Mouse (Mus musculus): ENCODE data around the gene Pnpla1. TPM values are rescaled to one million over a fixed set of nuclear protein-coding genes. Genes with fewer than 3 reads are reported as not detected.
A peak's percentile ranks its signal among the peaks of the same experiment; 100 is the strongest.

Gene Pnpla1
- total RNA-seq, 2 experiments from 2014 or later = not detected

DNA sequence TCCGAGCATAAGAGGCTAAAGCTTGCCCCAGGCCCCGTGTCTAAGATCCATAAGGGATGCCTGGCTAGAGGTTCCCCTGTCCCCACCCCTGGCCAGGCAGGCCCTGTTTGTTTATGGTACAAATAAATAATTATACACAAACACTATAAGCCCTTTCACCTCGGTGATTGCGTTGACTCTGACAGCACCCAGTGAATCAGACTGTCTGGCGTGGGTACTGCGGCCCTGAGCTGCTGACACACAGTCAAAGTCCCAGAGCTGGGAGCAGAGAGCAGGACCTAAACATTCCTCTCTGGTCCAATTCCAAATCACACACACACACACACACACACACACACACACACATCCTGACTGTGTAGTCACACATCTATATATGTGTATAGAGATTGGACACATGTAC, 55.7 kb downstream of the Pnpla1 start:
- no peak for ATAC-seq (replicated peaks; ENCODE audit: low FRiP score, poor library complexity, severe bottlenecking)

DNA sequence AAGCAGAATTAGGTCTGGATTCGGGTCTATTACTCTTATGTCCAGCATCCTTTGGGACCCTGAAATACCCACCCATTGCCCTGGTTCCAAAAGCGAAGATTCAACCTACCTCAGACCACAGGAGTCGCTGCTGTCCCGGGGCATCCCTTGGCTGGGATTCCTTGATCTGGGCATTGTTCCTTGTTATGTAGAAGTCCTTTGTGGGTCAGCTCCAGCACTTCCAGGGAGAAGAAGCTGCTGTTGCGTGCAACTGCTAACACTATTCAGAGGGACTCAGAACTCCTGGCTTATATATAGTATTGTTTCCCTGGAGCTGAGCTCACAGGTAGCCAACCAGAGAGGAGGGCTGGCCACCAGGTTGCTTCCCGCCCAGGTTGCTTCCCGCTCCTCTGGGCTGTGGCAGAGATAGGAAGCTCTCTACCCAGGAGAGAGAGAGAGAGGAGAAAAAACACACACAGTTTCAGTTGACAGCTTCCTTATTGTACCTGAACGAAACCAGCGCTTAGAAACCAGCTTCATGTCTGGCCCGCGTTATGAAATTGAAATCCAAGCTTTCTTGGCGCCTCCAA, 56.9 kb downstream of the Pnpla1 start, which contains the start of gene 4930539E08Rik:
TSS of gene 4930539E08Rik (minus strand) at position 265 of the 569 bp plus-strand sequence.
- no peak for ATAC-seq (replicated peaks; ENCODE audit: low FRiP score, poor library complexity, severe bottlenecking)

DNA sequence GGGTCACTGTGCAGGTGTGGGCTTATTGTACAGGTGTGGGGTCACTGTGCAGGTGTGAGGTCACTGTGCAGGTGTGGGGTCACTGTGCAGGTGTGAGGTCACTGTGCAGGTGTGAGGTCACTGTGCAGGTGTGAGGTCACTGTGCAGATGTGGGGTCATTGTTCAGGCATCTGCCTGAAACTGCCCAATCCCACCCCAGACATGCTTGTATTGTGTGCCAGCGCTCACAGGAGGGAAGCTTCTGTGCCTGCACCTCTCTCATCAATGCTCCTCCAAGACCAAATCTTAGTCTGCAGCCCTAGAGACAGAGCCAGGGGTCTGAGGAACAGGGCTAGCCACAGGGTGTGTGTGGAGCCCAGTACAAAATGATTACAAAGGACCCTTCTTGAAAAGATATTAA, 58.3 kb downstream of the Pnpla1 start:
- no peak for ATAC-seq (replicated peaks; ENCODE audit: low FRiP score, poor library complexity, severe bottlenecking)

GRCm38 (mm10) chr17:28921086-28921485, 62.9 kb downstream of the Pnpla1 start:
- no peak for ATAC-seq (replicated peaks; ENCODE audit: low FRiP score, poor library complexity, severe bottlenecking)

DNA sequence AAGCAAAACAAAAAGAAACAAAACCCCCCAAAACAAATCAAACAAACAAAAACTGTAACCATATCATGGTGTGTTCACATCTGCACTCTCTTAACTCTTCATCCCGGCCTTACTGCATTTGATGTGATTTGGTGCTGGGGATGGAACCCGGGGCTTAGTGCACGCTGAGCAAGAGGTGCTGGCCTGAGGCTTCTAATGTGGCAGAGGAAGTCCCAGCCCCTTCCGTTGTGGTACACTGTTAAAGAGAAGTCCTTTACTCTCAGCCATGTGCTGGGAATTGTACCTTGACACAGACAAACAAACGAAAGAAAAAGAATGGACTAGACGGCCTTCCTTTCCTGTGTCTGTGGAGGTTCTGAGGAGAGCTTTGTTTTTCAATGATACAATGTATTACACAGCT, 63.9 kb downstream of the Pnpla1 start:
- ATAC-seq (replicated peaks; ENCODE audit: low FRiP score, poor library complexity, severe bottlenecking) = no peak

- ATAC-seq (replicated peaks; ENCODE audit: low FRiP score, poor library complexity, severe bottlenecking) = no peak
Measured at GRCm38 (mm10) chr17:28924957-28925595, 66.9 kb downstream of the Pnpla1 start.

GRCm38 (mm10) chr17:28926380-28926779, 68.2 kb downstream of the Pnpla1 start:
- 0 out of 2 replicates have a peak, but pooled peaks have one; percentile 28 for ATAC-seq (replicated peaks; ENCODE audit: low FRiP score, poor library complexity, severe bottlenecking)

DNA sequence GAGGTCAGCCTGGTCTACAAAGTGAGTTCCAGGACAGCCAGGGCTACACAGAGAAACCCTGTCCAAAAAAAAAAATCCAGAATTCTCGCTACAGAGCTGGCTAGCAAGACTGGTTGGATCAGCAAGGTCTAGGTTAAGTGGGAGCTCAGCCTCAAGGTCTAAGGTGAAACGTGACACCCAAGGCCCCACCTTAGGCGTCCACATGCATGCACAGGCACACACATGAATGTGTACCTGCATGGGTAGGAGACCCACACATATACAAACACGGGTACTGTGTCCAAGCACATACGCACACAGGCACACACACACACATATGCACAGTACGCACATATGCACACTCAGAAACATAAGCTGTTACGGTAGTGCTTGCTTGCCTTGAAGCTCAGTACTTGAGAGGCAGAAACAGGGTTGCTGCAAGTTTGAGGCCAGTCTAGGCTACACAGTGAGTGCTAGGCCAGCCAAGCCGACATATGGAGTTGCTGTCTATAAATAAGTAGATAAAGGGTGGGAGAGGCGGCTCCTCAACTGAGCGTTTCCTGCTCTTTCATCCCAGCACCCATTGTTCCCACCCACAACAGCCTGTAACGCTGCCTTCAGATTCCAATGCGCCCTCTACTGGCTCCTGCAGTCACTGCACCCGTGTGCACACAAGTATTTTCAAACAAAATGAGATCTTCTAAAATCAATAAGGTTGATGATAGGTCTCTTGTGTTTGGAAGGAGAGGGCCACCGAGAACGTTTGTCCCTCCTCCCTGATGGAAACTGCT, 68.8 kb downstream of the Pnpla1 start:
- ATAC-seq (replicated peaks; ENCODE audit: low FRiP score, poor library complexity, severe bottlenecking) = peak; percentile 55

GRCm38 (mm10) chr17:28928004-28928403, 69.8 kb downstream of the Pnpla1 start:
- ATAC-seq (replicated peaks; ENCODE audit: low FRiP score, poor library complexity, severe bottlenecking) = no peak

- ATAC-seq (replicated peaks; ENCODE audit: low FRiP score, poor library complexity, severe bottlenecking) = no peak
Measured at GRCm38 (mm10) chr17:28929369-28929768, 71.2 kb downstream of the Pnpla1 start.

- ATAC-seq (replicated peaks; ENCODE audit: low FRiP score, poor library complexity, severe bottlenecking) = peak; percentile 85
Measured at GRCm38 (mm10) chr17:28930392-28931074, 72.3 kb downstream of the Pnpla1 start.

DNA sequence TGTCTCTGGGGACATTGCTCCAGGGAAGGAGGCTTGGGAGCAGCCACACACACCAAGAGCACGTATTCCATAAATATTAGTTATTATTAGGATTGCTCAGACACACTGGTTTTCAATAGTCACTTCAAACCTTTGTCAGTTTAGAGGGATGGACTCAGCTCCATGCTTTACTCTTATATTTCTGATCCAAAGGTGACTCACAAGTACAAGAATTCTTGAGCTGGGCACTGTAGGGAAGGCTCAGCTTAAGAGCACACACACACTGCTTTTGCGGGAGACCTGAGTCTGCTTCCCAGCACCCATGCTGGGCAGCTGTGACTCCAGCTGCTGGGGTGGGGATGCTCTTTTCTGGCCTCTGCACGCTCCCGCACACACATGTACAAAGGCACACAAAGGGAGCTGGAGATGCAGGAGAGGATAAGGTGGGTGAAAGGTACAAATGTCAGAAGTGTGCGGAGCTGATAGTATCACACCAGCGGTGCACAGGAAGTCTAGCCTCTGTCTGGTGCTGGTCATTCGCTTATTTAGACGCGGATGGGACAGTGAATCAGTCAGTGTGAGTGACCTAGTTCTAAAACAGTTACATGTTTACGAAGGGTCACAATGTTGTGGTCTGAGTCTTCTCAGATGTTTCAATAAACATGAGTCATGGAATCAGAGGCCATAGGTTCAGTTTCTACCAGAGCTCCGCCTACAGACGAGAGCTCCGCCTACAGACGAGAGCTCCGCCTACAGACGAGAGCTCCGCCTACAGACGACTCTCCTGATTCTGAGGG, 73.4 kb downstream of the Pnpla1 start:
- ATAC-seq (replicated peaks; ENCODE audit: low FRiP score, poor library complexity, severe bottlenecking) = no peak

DNA sequence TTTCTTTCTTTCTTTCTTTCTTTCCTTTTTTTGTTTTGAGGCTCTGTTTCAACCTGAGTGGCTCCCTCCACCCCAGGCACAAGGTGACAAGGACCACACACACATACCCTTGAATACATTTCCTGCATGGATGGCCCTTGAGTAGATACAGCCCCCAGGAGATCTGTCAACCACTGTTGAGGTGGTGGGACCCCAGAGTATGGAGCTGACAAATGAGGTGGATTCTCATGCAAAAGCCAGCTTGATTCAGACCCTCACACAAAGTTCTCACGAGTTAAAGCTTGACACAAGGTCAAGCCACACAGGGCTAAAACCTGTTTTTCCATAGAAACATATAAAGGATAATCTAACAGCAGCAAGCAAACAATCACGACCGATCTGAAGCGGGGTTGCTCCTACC, 74.1 kb downstream of the Pnpla1 start:
- ATAC-seq (replicated peaks; ENCODE audit: low FRiP score, poor library complexity, severe bottlenecking) = no peak

DNA sequence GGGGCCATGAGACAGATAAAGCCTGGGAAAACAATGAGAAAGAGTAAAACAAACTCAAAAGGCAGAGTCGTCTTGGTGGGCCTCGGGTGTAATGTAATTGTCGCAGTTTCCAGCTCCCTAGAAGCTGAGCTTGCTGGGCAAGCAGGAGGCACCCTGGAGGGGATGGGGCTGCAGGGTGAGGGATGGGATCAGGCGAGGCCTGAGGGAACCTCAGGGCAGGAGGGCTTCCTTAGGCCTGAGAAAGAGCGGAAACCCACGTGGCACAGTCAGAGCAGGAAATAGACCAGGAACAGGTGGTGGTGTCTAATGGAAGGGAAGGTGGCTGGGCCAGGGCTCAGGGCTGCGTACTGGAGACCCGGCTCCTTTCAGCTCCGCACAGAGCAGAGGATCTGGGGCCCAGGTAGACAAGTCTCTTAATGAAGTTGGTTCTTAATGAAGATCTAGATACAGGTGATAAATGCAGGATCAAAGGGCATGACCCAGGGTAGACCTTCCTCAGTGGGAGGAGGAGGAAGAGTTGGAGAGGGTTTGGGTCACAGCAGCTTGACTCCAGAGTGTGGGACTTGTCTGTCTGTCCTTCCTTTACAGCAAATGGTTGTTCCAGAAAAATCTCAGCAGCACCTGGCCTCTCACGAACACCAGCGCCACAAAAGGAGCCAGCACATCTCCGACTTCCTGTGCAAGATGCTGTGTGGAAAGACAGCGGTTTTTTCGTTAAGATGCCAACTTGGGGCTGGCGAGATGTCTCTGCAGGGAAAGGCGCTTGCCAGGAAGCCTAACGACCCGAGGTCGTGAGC, 76.1 kb downstream of the Pnpla1 start:
- ATAC-seq (replicated peaks; ENCODE audit: low FRiP score, poor library complexity, severe bottlenecking) = no peak

DNA sequence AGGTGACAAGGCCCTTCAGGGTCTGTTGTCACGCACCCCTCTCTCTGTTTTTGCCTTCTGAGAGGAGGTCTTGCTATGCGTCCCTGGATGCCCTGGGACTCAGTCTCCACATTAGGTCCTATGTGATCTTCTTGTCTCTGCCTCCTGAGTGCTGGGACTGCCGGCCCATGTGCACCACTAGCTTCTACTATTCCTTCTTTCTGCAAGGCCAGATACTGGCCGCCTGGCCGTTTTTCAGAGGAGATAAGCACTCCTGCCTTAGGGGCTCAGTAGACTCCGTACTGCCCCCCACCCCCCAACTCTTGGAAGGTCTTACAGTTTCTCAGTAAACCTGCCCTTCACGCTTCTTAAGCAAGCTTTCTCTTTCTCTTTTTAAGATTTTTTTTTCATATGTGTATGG, 77.9 kb downstream of the Pnpla1 start:
- ATAC-seq (replicated peaks; ENCODE audit: low FRiP score, poor library complexity, severe bottlenecking) = peak; percentile 43; the same call in 1 of the 2 replicates

GRCm38 (mm10) chr17:28936622-28937345, 78.6 kb downstream of the Pnpla1 start:
- peak; percentile 59; the same call in 1 of the 2 replicates for ATAC-seq (replicated peaks; ENCODE audit: low FRiP score, poor library complexity, severe bottlenecking)
